Mouse (Mus musculus) liver, postnatal 0 days (tissue): Measurements from ENCODE around the gene Nt5dc3. TPM values are rescaled to one million over a fixed set of nuclear protein-coding genes. Genes with fewer than 3 reads are reported as not detected.

Source experiments
- ATAC-seq: fragments of 200-750 bp; cut with Nextera tagmentation; 2 replicates; pipeline ENCODE4 v1.8.0; 2017; ENCODE audit warnings: mild to moderate bottlenecking, moderate library complexity
- DNase-seq: peaks from one replicate; pipeline ENCODE4 v3.0.0-alpha.2; 2016
- H3K27ac ChIP-seq: fragments of 300-500 bp; sonication (generic); 2 replicates; pipeline ENCODE4 v1.5.1; 2014; ENCODE audit warnings: antibody characterized with exemption, moderate library complexity, mild to moderate bottlenecking, low read depth
- H3K27me3 ChIP-seq: fragments of 300-500 bp; sonication (generic); 2 replicates; pipeline ENCODE4 v1.6.1; 2014; ENCODE audit warnings: low read length, control low read depth, mixed read lengths; ENCODE audit not compliant: insufficient read depth
- H3K36me3 ChIP-seq: fragments of 300-500 bp; sonication (generic); replicated peaks from 2 replicates; pipeline ENCODE4 v1.6.1; 2014; ENCODE audit warnings: mild to moderate bottlenecking, control low read depth, low read length, moderate library complexity, mixed read lengths; ENCODE audit not compliant: insufficient read depth
- H3K4me1 ChIP-seq: fragments of 300-500 bp; sonication (generic); 2 replicates; pipeline ENCODE4 v1.6.1; 2014; ENCODE audit warnings: antibody characterized with exemption, mild to moderate bottlenecking, control low read depth; ENCODE audit not compliant: insufficient read depth
- H3K4me2 ChIP-seq: fragments of 300-500 bp; sonication (generic); 2 replicates; pipeline ENCODE4 v1.6.1; 2014; ENCODE audit warnings: low read depth, mild to moderate bottlenecking, low read length, moderate library complexity, mixed read lengths
- H3K4me3 ChIP-seq: fragments of 300-500 bp; sonication (generic); 2 replicates; pipeline ENCODE4 v1.5.1; 2014; ENCODE audit warnings: low read depth, low read length
- H3K9ac ChIP-seq: fragments of 300-500 bp; sonication (generic); replicated peaks from 2 replicates; pipeline ENCODE4 v1.6.1; 2014; ENCODE audit warnings: mild to moderate bottlenecking, moderate library complexity
- H3K9me3 ChIP-seq: fragments of 300-500 bp; sonication (generic); 2 replicates; pipeline ENCODE4 v1.6.1; 2016; ENCODE audit warnings: mild to moderate bottlenecking, control low read depth, low read length, mixed read lengths
- CTCF ChIP-seq: sonication (generic); IDR thresholded peaks from 2 replicates; pipeline ENCODE4 v1.5.1; 2016; ENCODE audit warnings: antibody characterized with exemption, low read depth
- EP300 ChIP-seq: IDR thresholded peaks from 2 replicates; pipeline ENCODE4 v1.6.1; 2016; ENCODE audit warnings: antibody characterized with exemption, low read depth, mild to moderate bottlenecking
- WGBS: fragments of 180-500 bp; shearing (Covaris S2); extraction: QIAGEN DNeasy Blood & Tissue Kit; methylation state at CpG from one replicate; pipeline ENCODE4 v1.1.7; 2014; ENCODE audit not compliant: insufficient replicate concordance; 5-methylcytosine and 5-hydroxymethylcytosine counted together
- polyA plus RNA-seq: library from polyadenylated mRNA; unstranded; fragments of >200 nt; fragmentation: Nextera tagmentation; extraction: Ambion mirVana; gene quantifications from 2 replicates; pipeline ENCODE4 v1.2.1, GENCODE M21; 2015

Gene Nt5dc3
- polyA plus RNA-seq, 1 experiment from 2014 or later, result 0.51 TPM

GRCm38 (mm10) chr10:86789146-86789672 is 10.4 kb downstream of the Nt5dc3 start:
- no peak overlapping the region for H3K27ac ChIP-seq
- WGBS, result 77% methylated on average over 7 of the region's 7 CpGs

GRCm38 (mm10) chr10:86791507-86792184 is 12.8 kb downstream of the Nt5dc3 start:
- H3K4me2 ChIP-seq, result no peak overlapping the region
- WGBS, result 75% methylated on average over 7 of the region's 7 CpGs
- H3K27me3 ChIP-seq, result no peaks in the 10 kb centered on the region
- H3K9me3 ChIP-seq, result no peaks in the 10 kb centered on the region
- no peak overlapping the region for H3K9ac ChIP-seq
- H3K27ac ChIP-seq, result no peak overlapping the region
- no peaks in the 10 kb centered on the region for H3K4me1 ChIP-seq
- ATAC-seq (no peak), DNase-seq (no peak)
- no peak overlapping the region for H3K4me3 ChIP-seq
- TF ChIP-seq CTCF, result no peak
- TF ChIP-seq EP300, result no peak
- no peaks in the 10 kb centered on the region for H3K36me3 ChIP-seq

More at GRCm38 (mm10) chr10:86789146-86789672, 10.4 kb downstream of the Nt5dc3 start:
- Histone ChIP-seq H3K4me3 (no peak overlapping the region), H3K9me3 (no peaks in the 10 kb centered on the region), H3K4me2 (no peak overlapping the region), H3K36me3 (no peaks in the 10 kb centered on the region), H3K9ac (no peak overlapping the region), H3K4me1 (peaks cover 3% of the 10 kb centered on the region; the same call in 1 of the 2 replicates), H3K27me3 (no peaks in the 10 kb centered on the region)
- DNase-seq, result no peak
- no peak for ATAC-seq
- TF ChIP-seq EP300 (no peak), CTCF (no peak)

- no peak for TF ChIP-seq EP300
- DNase-seq (no peak), ATAC-seq (no peak)
- no peaks in the 10 kb centered on the region for H3K27me3 ChIP-seq
- H3K4me2 ChIP-seq, result no peak overlapping the region
- no peak overlapping the region for H3K4me3 ChIP-seq
- WGBS, result 78% methylated on average over 2 of the region's 2 CpGs
- no peak overlapping the region for H3K9ac ChIP-seq
- no peaks in the 10 kb centered on the region for H3K9me3 ChIP-seq
- no peaks in the 10 kb centered on the region for H3K4me1 ChIP-seq
- H3K36me3 ChIP-seq, result no peaks in the 10 kb centered on the region
- H3K27ac ChIP-seq, result no peak overlapping the region
These were observed 14.7 kb downstream of the Nt5dc3 start for GRCm38 (mm10) chr10:86793509-86793951.

DNA sequence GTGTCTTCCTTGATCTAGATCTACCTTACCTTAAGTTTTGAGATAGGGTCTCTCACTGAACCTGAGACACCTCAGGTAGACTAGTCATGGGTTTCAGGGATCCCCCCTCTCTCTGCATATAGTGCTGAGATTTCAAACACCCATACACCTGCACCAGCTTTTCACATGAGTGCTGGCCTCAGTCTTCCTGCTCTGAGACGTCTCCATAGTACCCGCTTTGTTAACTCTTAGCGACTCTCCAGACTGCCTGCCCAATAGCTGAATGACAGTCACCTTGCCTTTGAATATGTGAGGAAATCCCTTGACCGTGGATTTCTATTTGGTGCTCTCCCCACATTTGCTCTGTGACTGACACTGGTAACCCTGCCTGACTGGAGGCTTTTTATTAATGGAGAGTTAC is 15.4 kb downstream of the Nt5dc3 start:
- Histone ChIP-seq H3K4me2 (no peak overlapping the region), H3K4me1 (no peaks in the 10 kb centered on the region), H3K36me3 (no peaks in the 10 kb centered on the region), H3K27ac (no peak overlapping the region), H3K9me3 (no peaks in the 10 kb centered on the region), H3K9ac (no peak overlapping the region), H3K27me3 (no peaks in the 10 kb centered on the region), H3K4me3 (no peak overlapping the region)
- WGBS, result 84% methylated on average over 4 of the region's 4 CpGs
- ATAC-seq (no peak), DNase-seq (no peak)
- TF ChIP-seq CTCF, result no peak
- no peak for TF ChIP-seq EP300

- Histone ChIP-seq H3K36me3 (no peaks in the 10 kb centered on the region), H3K4me3 (no peak overlapping the region)
These were observed 16.2 kb downstream of the Nt5dc3 start for GRCm38 (mm10) chr10:86794794-86795535.

DNA sequence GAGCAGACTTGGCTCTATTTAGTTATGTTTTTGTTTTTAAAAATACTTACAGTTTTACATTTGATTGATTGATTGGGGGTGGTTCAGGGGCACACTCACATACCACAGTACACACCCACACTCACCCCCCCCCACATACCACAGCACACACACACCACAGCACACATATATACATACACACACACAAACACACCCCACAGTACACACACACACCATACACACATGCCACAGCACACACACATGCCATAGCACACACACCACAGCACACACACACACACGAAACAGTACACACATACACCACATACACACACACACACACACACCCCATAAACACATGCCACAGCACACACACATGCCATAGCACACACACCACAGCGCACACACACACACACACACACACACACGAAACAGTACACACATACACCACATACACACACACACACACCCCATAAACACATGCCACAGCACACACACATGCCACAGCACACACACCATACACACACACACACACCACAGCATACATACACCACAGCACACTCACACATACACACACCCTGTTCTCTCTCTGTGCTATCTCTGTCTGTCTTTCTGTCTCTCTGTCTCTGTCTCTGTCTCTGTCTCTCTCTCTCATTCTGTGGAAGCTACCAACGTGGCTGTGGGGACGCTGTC is 17.4 kb downstream of the Nt5dc3 start:
- Histone ChIP-seq H3K4me1 (no peaks in the 10 kb centered on the region), H3K4me3 (no peak overlapping the region), H3K27ac (no peak overlapping the region), H3K36me3 (no peaks in the 10 kb centered on the region), H3K9me3 (no peaks in the 10 kb centered on the region), H3K4me2 (no peak overlapping the region), H3K9ac (no peak overlapping the region), H3K27me3 (no peaks in the 10 kb centered on the region)
- TF ChIP-seq CTCF (no peak), EP300 (no peak)
- WGBS, result 83% methylated on average over 5 of the region's 5 CpGs
- no peak for DNase-seq
- no peak for ATAC-seq

More at GRCm38 (mm10) chr10:86794794-86795535, 16.2 kb downstream of the Nt5dc3 start:
- Histone ChIP-seq H3K4me2 (no peak overlapping the region), H3K4me1 (no peaks in the 10 kb centered on the region), H3K27me3 (no peaks in the 10 kb centered on the region), H3K27ac (no peak overlapping the region), H3K9ac (no peak overlapping the region), H3K9me3 (no peaks in the 10 kb centered on the region)
- ATAC-seq (no peak), DNase-seq (no peak)
- TF ChIP-seq CTCF, result no peak
- no peak for TF ChIP-seq EP300
- WGBS, result 86% methylated on average over 9 of the region's 9 CpGs
